Mouse (Mus musculus): ENCODE measurements around the gene Slc8b1. TPM values are rescaled to one million over a fixed set of nuclear protein-coding genes. Genes with fewer than 3 reads are reported as not detected.

Gene Slc8b1
- polyA plus RNA-seq (2014; fragmentation: Nextera tagmentation; extraction: Ambion mirVana), result 1.6 and 2.7 TPM in 2 replicates

GRCm38 (mm10) chr5:120510982-120511642 lies at the start of gene Slc8b1:
Slc8b1 (plus strand) TSS chr5:120511168.
- H3K27me3 ChIP-seq (ENCODE audit: control insufficient read depth, insufficient read depth, low read length), result no peaks in the 10 kb centered on the region
- under 1% methylated on average over 36 of the region's 36 CpGs for WGBS
- H3K27ac ChIP-seq (replicated peaks; ENCODE audit: low read depth, low read length), result no peak within 1 kb of the TSS
- peak within 1 kb of the TSS; percentile 58 for H3K4me2 ChIP-seq (ENCODE audit: low read depth, severe bottlenecking)
- H3K4me3 ChIP-seq (ENCODE audit: low read depth, low read length), result peak within 1 kb of the TSS; percentile 41
- H3K9ac ChIP-seq (ENCODE audit: low read length), result peak within 1 kb of the TSS; percentile 40
- DNase-seq (ENCODE audit: low spot score) (peak; percentile 96), ATAC-seq (ENCODE audit: insufficient number of reproducible peaks, low FRiP score, low TSS enrichment, low read depth) (peak; percentile 79)
- H3K9me3 ChIP-seq (ENCODE audit: control insufficient read depth, low read length), result no peaks in the 10 kb centered on the region
- peaks cover 11% of the 10 kb centered on the region for H3K4me1 ChIP-seq (ENCODE audit: control insufficient read depth, insufficient read depth, low read length)
- no peaks in the 10 kb centered on the region for H3K36me3 ChIP-seq (ENCODE audit: control insufficient read depth, insufficient read depth, low read length)

GRCm38 (mm10) chr5:120461902-120462301 lies 49.1 kb upstream of the Slc8b1 start:
- H3K27me3 ChIP-seq (ENCODE audit: control insufficient read depth, insufficient read depth, low read length), result peaks cover 2% of the 10 kb centered on the region; the same call in 1 of the 2 replicates
- H3K9ac ChIP-seq (ENCODE audit: low read length), result no peak overlapping the region
- H3K4me3 ChIP-seq (ENCODE audit: low read depth, low read length), result no peak overlapping the region
- 74% methylated on average over 14 of the region's 15 CpGs for whole genome bisulfite sequencing
- H3K4me2 ChIP-seq (ENCODE audit: low read depth, severe bottlenecking), result no peak overlapping the region
- H3K9me3 ChIP-seq (ENCODE audit: control insufficient read depth, low read length), result no peaks in the 10 kb centered on the region
- DNase-seq (ENCODE audit: low spot score), result no peak
- H3K27ac ChIP-seq (replicated peaks; ENCODE audit: low read depth, low read length), result no peak overlapping the region
- H3K4me1 ChIP-seq (ENCODE audit: control insufficient read depth, insufficient read depth, low read length), result no peaks in the 10 kb centered on the region
- ATAC-seq (ENCODE audit: insufficient number of reproducible peaks, low FRiP score, low TSS enrichment, low read depth), result no peak
- H3K36me3 ChIP-seq (ENCODE audit: control insufficient read depth, insufficient read depth, low read length), result no peaks in the 10 kb centered on the region

GRCm38 (mm10) chr5:120464321-120464720 lies 46.6 kb upstream of the Slc8b1 start:
- no peaks in the 10 kb centered on the region for H3K36me3 ChIP-seq (ENCODE audit: control insufficient read depth, insufficient read depth, low read length)
- no peak overlapping the region for H3K9ac ChIP-seq (ENCODE audit: low read length)
- WGBS, result 77% methylated on average over 4 of the region's 4 CpGs
- ATAC-seq (ENCODE audit: insufficient number of reproducible peaks, low FRiP score, low TSS enrichment, low read depth) (no peak), DNase-seq (ENCODE audit: low spot score) (peak; percentile 60)
- H3K4me1 ChIP-seq (ENCODE audit: control insufficient read depth, insufficient read depth, low read length), result no peaks in the 10 kb centered on the region
- peaks cover 2% of the 10 kb centered on the region; the same call in 1 of the 2 replicates for H3K27me3 ChIP-seq (ENCODE audit: control insufficient read depth, insufficient read depth, low read length)
- H3K27ac ChIP-seq (replicated peaks; ENCODE audit: low read depth, low read length), result no peak overlapping the region
- no peaks in the 10 kb centered on the region for H3K9me3 ChIP-seq (ENCODE audit: control insufficient read depth, low read length)
- no peak overlapping the region for H3K4me3 ChIP-seq (ENCODE audit: low read depth, low read length)
- H3K4me2 ChIP-seq (ENCODE audit: low read depth, severe bottlenecking), result no peak overlapping the region

- ATAC-seq (ENCODE audit: insufficient number of reproducible peaks, low FRiP score, low TSS enrichment, low read depth) (no peak), DNase-seq (ENCODE audit: low spot score) (no peak)
- WGBS, result 40% methylated on average over 5 of the region's 5 CpGs
Measured at GRCm38 (mm10) chr5:120465062-120465461, 45.9 kb upstream of the Slc8b1 start.

GRCm38 (mm10) chr5:120465860-120466259 lies 45.1 kb upstream of the Slc8b1 start:
- ATAC-seq (ENCODE audit: insufficient number of reproducible peaks, low FRiP score, low TSS enrichment, low read depth) (no peak), DNase-seq (ENCODE audit: low spot score) (no peak)
- Histone ChIP-seq H3K27ac (replicated peaks; ENCODE audit: low read depth, low read length) (no peak overlapping the region), H3K27me3 (ENCODE audit: control insufficient read depth, insufficient read depth, low read length) (peaks cover 2% of the 10 kb centered on the region; the same call in 1 of the 2 replicates), H3K36me3 (ENCODE audit: control insufficient read depth, insufficient read depth, low read length) (no peaks in the 10 kb centered on the region), H3K4me1 (ENCODE audit: control insufficient read depth, insufficient read depth, low read length) (no peaks in the 10 kb centered on the region), H3K9me3 (ENCODE audit: control insufficient read depth, low read length) (no peaks in the 10 kb centered on the region), H3K4me2 (ENCODE audit: low read depth, severe bottlenecking) (no peak overlapping the region), H3K4me3 (ENCODE audit: low read depth, low read length) (no peak overlapping the region), H3K9ac (ENCODE audit: low read length) (no peak overlapping the region)
- WGBS, result 92% methylated on average over 6 of the region's 6 CpGs

More at GRCm38 (mm10) chr5:120465062-120465461, 45.9 kb upstream of the Slc8b1 start:
- Histone ChIP-seq H3K27me3 (ENCODE audit: control insufficient read depth, insufficient read depth, low read length) (peaks cover 2% of the 10 kb centered on the region; the same call in 1 of the 2 replicates), H3K4me2 (ENCODE audit: low read depth, severe bottlenecking) (no peak overlapping the region), H3K27ac (replicated peaks; ENCODE audit: low read depth, low read length) (no peak overlapping the region), H3K9ac (ENCODE audit: low read length) (no peak overlapping the region), H3K4me3 (ENCODE audit: low read depth, low read length) (no peak overlapping the region), H3K9me3 (ENCODE audit: control insufficient read depth, low read length) (no peaks in the 10 kb centered on the region), H3K4me1 (ENCODE audit: control insufficient read depth, insufficient read depth, low read length) (no peaks in the 10 kb centered on the region), H3K36me3 (ENCODE audit: control insufficient read depth, insufficient read depth, low read length) (no peaks in the 10 kb centered on the region)

- H3K27ac ChIP-seq (replicated peaks; ENCODE audit: low read depth, low read length), result no peak overlapping the region
- H3K9me3 ChIP-seq (ENCODE audit: control insufficient read depth, low read length), result no peaks in the 10 kb centered on the region
- H3K36me3 ChIP-seq (ENCODE audit: control insufficient read depth, insufficient read depth, low read length), result no peaks in the 10 kb centered on the region
- no peaks in the 10 kb centered on the region for H3K27me3 ChIP-seq (ENCODE audit: control insufficient read depth, insufficient read depth, low read length)
- 6% methylated on average over 4 of the region's 4 CpGs for WGBS
- ATAC-seq (ENCODE audit: insufficient number of reproducible peaks, low FRiP score, low TSS enrichment, low read depth), result no peak
- 0 out of 2 replicates have a peak, but pooled peaks cover 2% of the 10 kb centered on the region for H3K4me1 ChIP-seq (ENCODE audit: control insufficient read depth, insufficient read depth, low read length)
- peak overlapping the region; percentile 0; the same call in 1 of the 2 replicates for H3K4me2 ChIP-seq (ENCODE audit: low read depth, severe bottlenecking)
- no peak for DNase-seq (ENCODE audit: low spot score)
- no peak overlapping the region for H3K4me3 ChIP-seq (ENCODE audit: low read depth, low read length)
- no peak overlapping the region for H3K9ac ChIP-seq (ENCODE audit: low read length)
Measured at GRCm38 (mm10) chr5:120467026-120467425, 43.9 kb upstream of the Slc8b1 start.

- H3K4me1 ChIP-seq (ENCODE audit: control insufficient read depth, insufficient read depth, low read length), result 0 out of 2 replicates have a peak, but pooled peaks cover 2% of the 10 kb centered on the region
Measured at GRCm38 (mm10) chr5:120468336-120468735, 42.6 kb upstream of the Slc8b1 start.

GRCm38 (mm10) chr5:120468830-120469229 lies 42.1 kb upstream of the Slc8b1 start:
- no peak overlapping the region for H3K27ac ChIP-seq (replicated peaks; ENCODE audit: low read depth, low read length)
- H3K9ac ChIP-seq (ENCODE audit: low read length), result no peak overlapping the region
- H3K4me1 ChIP-seq (ENCODE audit: control insufficient read depth, insufficient read depth, low read length), result 0 out of 2 replicates have a peak, but pooled peaks cover 2% of the 10 kb centered on the region
- H3K4me3 ChIP-seq (ENCODE audit: low read depth, low read length), result no peak overlapping the region
- no peaks in the 10 kb centered on the region for H3K36me3 ChIP-seq (ENCODE audit: control insufficient read depth, insufficient read depth, low read length)
- ATAC-seq (ENCODE audit: insufficient number of reproducible peaks, low FRiP score, low TSS enrichment, low read depth) (no peak), DNase-seq (ENCODE audit: low spot score) (no peak)
- no peaks in the 10 kb centered on the region for H3K27me3 ChIP-seq (ENCODE audit: control insufficient read depth, insufficient read depth, low read length)
- no peak overlapping the region for H3K4me2 ChIP-seq (ENCODE audit: low read depth, severe bottlenecking)
- H3K9me3 ChIP-seq (ENCODE audit: control insufficient read depth, low read length), result no peaks in the 10 kb centered on the region
- WGBS, result 83% methylated on average over 6 of the region's 6 CpGs

More at GRCm38 (mm10) chr5:120468336-120468735, 42.6 kb upstream of the Slc8b1 start:
- H3K27ac ChIP-seq (replicated peaks; ENCODE audit: low read depth, low read length), result no peak overlapping the region
- H3K9me3 ChIP-seq (ENCODE audit: control insufficient read depth, low read length), result no peaks in the 10 kb centered on the region
- no peak overlapping the region for H3K9ac ChIP-seq (ENCODE audit: low read length)
- no peak for ATAC-seq (ENCODE audit: insufficient number of reproducible peaks, low FRiP score, low TSS enrichment, low read depth)
- H3K27me3 ChIP-seq (ENCODE audit: control insufficient read depth, insufficient read depth, low read length), result no peaks in the 10 kb centered on the region
- 73% methylated on average over 5 of the region's 5 CpGs for WGBS
- no peak overlapping the region for H3K4me2 ChIP-seq (ENCODE audit: low read depth, severe bottlenecking)
- no peaks in the 10 kb centered on the region for H3K36me3 ChIP-seq (ENCODE audit: control insufficient read depth, insufficient read depth, low read length)
- no peak for DNase-seq (ENCODE audit: low spot score)
- H3K4me3 ChIP-seq (ENCODE audit: low read depth, low read length), result no peak overlapping the region
